Mouse (Mus musculus) thymus, postnatal 25 days (tissue): ENCODE measurements around the gene Rgs13.
"Not testable (repeated sequence)": the region's sequence is repeated elsewhere in the genome, so short reads cannot be mapped to it uniquely, and the experiment has no call there.

Experiments
- DNase-seq: peaks from one replicate; pipeline ENCODE4 v3.0.0; 2022

Rgs13 gene

DNA sequence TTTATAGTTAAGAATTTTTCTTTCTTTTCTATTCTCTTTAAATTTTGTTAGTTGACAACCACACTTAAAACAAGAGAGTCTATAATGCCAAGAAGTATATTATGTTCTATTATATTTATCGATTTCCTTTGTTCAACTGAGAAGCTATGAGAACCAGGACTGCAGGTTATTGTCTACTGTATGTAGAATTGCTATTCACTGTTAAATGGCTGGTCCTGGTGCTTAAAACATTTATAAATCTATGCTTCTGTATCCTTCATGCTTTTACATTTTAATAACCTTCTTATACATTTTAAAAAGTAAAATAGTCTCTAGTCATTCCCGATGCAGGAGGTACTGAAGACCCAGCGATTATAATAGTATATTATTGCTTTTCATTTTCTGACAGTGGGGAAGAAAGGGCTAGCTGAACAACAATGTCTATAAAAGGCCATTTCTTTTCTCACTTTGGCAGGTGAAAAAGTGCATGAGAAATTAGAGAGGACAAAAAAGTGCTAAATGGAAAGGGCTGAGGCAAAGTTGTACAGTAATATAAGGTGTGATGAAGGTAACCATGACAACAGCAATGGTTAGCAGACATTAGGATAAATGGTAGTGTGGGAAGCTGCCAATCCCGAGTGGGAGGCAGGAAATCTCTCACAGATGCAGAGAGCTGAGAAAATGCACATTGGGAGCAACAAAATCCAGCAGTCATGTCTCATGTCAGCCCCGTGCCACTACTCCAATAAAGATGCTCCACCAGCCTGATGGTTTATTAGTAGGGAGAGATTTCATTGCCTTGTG, 25.6 kb downstream of the Rgs13 start:
- DNase-seq: no peak

DNA sequence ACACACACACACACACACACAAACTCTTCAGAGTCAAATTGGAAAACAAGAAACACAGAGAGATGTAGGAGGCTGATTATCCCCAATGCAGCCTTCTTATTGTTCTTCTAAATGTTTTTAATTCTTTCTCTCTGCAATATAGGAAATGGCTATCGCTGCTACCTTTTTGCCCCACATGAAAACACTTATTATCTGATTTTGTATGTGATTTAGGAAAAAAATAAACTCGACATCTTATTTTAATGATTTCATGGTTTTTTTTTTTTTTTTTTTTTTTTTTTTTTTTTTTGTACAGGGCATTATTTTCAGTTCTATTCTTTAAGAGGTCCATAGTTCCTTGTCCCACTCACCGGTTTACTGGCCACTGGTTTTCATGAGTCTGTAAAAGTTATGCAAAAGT, 27.2 kb downstream of the Rgs13 start:
- DNase-seq: no peak

DNA sequence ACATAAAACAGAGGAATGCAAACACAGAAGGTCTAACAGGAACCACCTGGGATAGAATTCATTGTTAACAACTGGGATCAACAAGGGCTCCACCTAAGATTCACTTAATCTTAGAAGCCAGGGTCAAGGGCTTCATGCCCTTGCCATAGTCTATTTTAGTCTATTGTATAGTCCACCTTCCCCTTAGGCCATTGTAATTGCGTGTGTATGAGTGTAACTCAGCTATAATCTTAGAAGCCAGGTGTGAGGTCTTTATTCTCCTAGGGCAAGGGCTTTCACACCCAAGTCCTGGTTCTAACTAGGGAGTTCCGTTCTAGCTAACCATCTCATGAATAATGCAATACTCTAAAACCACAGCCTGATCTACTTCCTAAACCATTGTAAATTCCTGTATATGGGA, 35.8 kb downstream of the Rgs13 start:
- DNase-seq: not testable (repeated sequence)

DNA sequence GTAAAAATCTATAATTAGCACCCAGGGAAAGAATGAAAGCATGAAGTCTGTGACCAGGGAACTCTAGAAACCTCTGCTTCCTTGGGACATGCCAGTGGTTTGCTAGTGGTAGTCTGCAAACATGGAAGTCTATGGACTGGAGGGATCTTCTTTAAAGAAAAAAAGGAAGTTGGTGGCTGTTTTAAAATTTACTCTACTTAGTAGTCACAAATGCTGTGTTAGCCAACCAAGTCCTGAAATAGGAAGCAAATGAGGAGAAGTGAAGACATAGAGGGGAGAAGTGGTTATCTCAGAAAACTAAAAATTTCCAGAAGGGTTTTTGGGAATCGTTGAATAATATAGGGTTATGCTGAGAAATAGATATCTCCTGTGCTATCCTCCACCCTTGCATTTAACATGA, 37.3 kb downstream of the Rgs13 start:
- no peak for DNase-seq

DNA sequence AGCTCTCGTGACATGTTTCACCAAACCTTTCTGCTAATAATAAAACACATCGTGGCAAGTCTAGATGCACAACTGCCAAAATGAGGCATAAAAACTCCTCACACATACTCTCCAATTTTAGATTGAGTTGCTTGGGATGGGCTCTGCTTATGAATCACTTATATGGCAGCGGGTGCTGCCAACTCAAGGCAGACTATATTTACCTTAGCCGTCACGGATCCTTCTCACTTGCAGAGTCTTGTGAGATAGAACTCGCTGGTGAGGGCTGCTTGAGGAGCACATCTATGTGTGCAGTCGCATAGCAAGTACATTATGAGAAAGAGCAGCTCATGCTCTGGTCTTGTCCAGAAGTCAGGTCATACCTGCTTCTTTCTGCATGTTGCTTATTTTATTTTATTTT, 49.2 kb downstream of the Rgs13 start:
- DNase-seq: no peak

DNA sequence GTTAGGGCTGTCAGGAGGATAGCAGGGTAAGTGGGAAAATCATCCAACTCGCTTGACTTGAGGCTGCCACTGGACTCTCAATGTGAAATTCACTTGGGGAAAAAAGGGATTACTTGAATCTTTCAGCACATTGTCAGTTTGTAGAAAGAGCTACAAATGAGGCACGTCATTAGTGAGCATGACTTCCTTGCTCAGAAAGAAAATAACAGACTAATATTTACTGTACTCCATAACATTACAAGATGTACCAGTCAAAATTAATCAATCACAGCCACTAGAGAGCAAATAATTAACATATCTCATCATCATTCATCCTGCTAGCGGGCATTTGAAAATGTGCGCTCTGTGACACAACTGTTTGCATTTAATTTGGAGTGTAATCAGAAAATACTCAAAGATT, 57.1 kb downstream of the Rgs13 start:
- no peak for DNase-seq

DNA sequence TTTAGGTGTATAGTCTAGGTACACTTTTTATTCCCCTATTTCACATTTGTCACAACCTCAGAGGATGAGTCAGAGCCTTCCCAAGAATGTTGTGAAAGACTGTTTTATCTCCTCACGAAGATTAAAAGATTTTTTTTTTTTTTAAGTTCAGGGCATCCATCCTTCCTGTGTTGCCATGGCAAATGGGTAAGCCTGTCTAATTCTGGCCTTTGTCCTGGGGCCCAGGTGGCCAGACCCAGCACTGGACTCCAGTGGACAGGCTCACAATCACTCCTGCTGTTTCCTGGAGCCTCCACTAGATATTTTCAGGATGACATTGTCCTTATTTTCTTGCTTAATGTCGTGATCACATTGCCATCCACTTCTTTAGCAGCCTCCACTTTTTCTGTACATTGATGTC, 57.7 kb downstream of the Rgs13 start:
- no peak for DNase-seq

DNA sequence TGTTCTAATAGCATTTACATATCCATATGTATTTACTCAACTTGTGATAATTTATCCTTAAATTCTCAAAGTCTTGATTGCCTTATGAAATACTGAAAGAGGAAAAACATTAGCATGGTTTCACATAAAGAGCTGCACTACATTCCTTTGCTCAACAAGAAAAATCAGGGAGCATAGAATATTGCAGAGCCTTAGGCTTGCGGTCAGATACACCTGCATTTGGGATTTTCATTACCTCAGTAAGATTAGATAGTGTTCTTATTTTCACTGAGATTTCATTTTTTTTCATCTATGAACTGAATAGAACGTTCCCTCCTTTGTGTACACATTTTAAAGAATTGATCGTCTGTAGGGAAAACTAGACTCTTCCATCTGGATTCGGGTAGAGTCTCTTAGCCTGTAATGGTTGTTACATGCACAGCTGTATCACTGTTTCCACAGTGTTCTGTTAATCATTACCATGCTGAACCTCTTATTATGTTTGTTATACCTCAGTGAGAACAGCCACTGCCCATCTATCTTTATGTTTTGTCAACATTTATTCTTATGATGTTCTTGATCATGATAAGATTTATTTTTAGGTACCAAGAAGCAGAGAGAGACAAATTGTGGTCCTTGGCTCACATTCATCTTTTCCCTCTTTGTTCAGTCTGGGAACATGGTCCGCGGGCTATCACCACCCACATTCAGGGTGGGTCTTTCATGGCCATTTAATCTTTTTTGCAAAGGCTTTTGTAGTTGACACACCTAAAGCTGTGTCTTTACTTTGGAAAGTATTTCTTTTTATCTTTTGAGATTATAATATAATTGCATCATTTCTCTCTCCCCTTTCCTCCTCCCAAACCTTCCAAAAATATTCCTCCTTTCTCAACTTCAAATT, 61.1 kb downstream of the Rgs13 start:
- no peak for DNase-seq

DNA sequence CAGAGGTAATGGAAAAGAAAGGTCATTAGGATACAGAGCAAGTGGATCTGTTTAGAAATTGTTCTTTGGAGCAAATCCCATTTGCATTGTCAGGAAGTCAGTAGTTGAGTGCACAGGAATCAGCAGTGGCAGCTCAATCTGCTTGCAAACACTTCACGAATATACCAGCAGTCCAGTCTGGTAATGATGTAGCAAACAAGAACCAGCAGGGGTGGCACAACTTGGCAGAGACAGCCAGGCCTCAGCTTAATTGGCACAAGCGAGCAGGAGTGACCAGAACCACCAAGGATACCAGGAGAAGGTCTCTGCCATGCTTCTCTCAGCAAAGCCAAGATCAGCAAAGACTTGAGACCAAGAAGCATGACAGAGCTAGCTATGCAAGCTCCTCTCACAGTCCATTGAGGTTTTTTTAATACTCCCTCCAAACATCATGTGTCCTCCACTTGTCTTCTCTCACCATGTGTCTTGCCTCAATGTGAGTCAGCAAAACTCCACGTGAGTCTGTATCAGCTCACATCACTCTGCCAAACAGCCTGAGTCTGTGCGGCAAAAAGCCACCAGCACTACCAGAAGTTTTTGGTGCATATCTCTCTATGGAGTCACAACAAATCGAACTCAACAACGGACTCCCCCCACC, 63.6 kb downstream of the Rgs13 start:
- no peak for DNase-seq

DNA sequence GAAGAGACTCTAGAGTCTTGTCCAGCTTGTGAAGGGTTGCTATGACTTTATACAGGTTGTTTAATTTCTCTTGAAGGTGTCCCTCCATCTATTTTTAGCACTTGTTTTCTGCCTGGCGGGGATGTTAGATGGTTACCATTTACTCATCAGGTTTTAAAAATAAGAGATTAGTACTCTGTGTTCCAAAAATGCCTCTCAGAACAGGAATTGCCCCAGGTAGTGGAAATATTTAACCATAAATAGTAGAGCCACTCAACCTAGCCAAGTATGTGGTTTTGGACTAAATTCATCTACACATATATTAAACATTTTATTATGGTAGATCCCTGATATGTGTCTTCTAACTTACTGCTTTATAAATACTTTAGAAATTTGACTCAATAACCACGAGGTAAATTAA, 64.2 kb downstream of the Rgs13 start:
- DNase-seq: no peak

DNA sequence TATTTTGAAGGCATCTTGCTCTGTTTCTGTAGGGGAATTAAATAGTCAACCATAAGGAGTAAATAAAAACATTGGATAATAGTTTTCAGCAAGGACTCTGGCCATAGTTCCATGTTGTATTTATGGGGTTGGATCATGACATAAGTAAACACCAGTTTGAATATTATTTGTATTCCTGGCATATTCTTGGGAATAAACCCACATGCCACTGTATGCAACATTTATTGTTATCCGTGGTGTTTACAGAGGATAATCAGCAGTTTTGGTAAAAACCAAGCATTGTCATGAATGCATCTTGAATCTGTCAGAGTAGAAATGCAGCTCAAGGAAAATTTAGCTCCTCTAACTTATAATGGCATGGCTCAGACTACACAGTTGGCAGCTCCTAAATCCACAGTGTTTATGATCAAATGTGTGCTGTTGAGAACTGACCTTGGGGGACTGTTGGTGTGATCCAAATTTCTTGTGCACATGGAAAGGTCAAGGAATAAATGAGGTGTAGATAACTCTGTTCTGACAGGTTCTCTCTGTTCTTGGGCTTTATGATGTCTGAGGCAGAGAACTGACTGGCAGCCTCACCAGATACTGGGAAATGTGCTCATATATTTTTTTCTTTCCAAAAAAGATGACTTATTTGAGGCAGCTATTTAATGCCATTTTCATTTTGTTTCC, 78.4 kb downstream of the Rgs13 start:
- DNase-seq: no peak

DNA sequence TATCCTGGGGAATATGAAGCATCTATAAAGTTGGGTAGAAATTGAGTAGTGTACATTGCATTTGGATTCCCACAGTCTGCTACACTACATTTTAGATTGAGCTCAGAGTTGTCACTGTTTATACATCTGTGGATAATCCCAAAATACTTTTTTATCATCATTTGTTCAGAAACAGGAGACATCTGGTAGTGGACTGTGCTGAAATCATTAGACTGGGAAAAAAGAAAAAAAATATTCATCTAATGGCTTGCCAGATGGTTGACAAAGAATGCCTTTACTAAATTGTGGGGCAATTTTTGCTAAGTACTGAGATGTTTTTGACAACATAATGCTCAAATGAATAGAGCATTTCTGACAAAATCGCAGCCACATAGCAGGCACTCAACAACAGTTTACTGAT, 86.8 kb downstream of the Rgs13 start:
- no peak for DNase-seq
